Mouse (Mus musculus): ENCODE data around the gene Ppp1r13l.

Ppp1r13l gene

DNA sequence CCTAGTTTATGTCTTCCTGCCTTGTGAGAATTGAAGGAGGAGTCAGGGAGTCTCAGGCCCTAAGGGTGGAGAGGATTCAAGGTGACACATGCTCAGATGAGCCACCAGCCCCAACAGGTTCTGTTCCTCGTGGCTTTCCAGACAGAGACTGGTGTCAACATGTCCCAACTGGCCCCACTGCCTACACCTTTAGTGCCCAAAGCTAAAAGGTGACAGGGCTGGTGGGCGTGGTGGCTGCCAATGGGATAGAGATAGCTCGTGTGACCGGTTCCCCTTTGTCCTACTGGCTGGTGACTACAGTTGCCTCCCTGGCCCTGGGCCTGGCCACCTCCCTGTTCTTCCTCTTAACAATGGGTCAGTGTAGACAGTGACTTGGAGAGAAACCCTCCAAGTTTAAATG, 5.8 kb downstream of the Ppp1r13l start:
- DNase-seq (ENCODE audit: low spot score): peak; percentile 54

DNA sequence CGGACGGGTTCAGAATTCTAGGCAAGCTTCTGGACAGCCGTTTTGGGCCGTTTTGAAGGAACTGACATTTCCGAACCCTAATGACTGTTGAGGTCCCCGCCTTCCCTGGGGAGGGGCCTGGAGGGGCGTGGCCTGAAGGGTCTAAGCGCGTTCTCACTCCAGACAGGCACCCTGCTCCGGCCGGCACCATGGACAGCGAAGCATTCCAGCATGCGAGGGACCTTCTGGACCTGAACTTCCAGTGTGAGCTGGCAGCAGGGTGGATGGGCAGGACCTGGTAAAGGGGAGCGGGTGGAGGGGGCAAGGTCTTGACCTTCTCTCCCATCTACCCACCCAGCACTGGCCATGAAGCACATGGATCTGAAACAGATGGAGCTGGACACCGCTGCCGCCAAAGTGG, 8.8 kb downstream of the Ppp1r13l start:
- no peak for DNase-seq (ENCODE audit: low spot score)

DNA sequence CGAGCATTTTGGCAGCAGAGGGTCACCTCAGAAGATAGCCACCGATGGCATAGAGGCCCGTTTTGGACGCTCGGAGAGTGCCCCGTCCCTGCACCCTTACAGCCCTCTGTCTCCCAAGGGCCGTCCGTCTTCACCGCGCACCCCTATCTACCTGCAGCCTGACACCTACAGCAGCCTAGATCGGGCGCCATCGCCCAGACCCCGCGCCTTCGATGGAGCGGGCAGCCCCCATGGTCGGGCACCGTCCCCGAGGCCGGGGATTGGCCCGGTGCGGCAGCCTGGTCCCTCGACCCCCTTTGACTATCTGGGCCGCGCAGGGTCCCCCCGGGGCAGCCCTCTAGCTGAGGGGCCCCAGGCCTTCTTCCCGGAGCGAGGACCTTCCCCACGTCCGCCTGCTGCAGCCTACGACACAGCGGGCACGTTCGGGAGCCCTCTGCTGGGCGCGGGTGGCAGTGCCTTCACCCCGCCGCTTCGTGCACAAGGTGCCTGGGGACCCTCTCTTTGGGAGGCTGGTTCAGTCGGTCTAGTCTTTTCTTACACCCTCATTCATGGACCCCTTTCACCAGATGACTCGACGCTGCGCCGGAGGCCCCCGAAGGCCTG, 10.4 kb downstream of the Ppp1r13l start:
- DNase-seq (ENCODE audit: low spot score): peak; percentile 43

DNA sequence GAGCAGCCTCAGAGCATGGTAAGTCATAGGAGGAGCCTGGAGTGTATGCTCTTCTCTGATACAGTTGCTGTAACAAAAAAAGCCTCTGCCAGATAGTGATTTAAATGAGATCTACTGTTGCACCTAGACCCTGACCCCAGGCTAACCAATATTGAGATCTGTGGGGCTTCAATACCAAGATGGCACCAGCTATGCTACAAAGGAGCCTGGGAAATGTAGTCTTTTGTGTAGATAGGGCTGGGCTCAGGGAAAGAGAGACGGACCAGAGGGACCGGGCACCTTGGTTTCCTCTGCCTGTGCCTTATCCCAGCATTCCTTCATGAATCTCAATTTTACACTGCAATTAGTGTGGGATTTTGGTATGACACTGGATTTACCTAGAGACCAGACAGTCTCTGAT, 13.8 kb downstream of the Ppp1r13l start:
- DNase-seq (ENCODE audit: low spot score): no peak

DNA sequence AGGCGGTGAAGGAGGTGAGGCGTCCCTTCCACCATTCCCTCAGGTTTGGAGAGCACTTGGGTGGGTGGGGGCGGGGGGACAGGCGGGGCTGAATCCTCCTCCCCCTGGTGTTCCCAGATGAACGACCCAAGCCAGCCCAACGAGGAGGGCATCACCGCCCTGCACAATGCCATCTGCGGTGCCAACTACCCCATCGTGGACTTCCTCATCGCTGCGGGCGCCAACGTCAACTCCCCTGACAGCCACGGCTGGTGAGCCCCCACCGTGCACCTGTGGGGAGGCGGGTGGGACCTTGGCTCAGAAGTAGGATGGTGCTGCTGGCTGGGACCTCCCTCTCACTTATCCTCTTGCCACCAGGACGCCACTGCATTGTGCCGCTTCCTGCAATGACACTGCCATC, 15.8 kb downstream of the Ppp1r13l start:
- no peak for DNase-seq (ENCODE audit: low spot score)

DNA sequence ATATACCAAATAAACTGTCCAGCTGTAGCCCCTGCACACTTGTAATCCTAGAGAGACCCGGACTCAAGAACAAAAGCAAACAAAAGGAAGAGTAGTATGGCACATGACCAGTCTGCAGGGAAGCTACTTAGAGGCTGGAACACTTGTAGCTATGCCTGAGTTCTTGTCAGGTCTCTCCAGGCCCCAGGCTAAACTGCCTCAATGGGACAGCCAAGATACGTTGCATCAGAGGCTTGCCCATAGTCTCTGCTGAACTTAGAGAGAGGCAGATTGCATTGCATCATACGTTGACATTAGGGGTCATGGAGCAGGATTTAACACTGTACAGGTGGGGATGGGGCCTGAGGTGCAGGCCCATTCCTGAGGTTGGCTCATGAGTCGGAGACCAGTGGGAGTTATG, 16.5 kb downstream of the Ppp1r13l start:
- DNase-seq (ENCODE audit: low spot score): no peak

DNA sequence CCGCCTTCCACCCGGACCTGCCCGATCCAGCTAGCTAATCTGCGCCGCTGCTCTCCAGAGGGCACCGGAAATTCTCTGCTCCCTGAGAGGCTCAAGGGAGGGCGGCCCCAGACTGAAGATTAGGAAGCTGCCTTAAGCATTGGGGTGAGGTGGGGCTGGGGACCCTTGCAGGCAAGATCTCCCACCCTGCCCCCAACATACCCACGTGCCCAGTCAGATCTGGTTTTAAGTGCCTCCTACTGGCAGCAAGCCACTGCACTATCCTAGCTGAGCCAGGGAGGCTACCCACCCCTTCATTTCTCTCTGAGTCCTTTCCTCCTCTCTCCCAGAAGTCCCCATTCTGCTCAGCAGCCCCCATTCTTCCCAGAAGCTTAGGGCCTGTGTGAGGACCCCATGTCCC, 18.5 kb downstream of the Ppp1r13l start:
- no peak for DNase-seq (ENCODE audit: low spot score)

DNA sequence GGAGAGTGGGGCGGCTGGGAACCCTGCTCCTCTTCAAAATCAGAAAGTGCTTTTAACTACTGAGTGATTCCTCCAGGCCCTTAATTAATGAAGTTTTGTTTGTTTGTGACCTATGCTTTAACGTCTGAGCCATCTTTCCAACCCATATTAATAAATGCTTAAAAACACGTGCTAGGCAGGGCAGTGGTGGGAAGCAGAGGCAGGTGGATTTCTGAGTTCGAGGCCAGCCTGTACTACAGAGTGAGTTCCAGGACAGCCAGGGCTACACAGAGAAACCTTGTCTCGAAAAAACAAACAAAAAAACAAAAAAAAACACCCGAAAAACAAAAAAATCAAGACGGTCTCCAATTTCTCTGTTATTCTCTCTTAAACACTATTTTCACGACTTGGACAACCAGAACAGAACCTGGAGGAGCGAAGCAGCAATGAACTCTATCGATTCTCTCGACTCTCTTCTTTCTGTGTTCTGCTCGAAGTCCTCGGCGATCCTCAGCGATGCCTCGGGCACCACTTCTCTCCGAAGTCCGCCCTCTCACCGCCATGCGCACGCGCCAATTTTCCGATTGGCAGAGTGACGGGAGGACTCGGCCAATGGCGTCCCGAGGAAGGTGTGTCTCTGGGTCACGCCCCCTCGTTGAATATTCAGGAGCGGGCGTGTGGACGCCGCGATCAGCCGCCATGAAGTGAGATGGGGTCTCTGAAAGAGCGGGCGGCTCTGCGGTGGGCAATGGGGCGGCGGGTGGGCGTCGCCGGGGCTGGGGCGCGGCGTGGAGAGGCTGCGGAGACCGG, 22.0 kb downstream of the Ppp1r13l start, which contains the start of gene Ercc2:
TSS of gene Ercc2 (plus strand) at position 634 of the 789 bp plus-strand sequence.
- DNase-seq (ENCODE audit: low spot score): peak; percentile 98

DNA sequence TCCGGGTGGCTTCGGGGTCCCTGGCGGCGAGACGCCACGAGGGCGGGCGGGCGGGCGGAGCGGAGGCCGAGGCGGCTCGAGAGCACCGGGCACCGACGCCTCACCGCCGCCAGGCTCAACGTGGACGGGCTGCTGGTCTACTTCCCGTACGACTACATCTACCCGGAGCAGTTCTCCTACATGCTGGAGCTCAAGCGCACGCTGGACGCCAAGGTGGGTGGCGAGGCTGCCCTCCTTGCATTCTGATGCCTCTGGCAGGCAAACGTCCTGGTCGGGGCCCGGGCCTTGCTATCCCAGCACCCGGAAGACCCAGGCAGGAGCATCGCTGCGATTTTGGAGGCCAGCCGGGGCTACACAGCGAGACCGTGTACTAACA, 22.6 kb downstream of the Ppp1r13l start:
- no peak for DNase-seq (ENCODE audit: low spot score)

DNA sequence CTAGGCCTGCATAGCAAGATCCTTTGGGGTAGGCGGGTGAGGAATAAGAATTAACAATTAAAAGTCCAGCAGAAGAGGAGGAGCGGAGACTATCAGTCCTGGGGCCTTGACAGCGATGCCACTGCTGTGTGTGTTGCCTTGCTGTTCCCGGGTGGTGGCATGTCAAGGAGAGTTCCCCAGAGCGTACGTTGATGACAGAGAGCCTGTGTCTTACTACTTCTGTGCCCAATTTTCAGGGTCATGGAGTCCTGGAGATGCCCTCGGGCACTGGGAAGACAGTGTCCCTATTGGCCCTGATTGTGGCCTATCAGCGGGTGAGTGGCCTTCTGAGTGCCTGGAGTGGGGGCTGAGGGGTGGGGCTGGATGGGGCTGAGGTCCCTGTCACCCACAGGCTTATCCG, 24.2 kb downstream of the Ppp1r13l start:
- DNase-seq (ENCODE audit: low spot score): no peak

DNA sequence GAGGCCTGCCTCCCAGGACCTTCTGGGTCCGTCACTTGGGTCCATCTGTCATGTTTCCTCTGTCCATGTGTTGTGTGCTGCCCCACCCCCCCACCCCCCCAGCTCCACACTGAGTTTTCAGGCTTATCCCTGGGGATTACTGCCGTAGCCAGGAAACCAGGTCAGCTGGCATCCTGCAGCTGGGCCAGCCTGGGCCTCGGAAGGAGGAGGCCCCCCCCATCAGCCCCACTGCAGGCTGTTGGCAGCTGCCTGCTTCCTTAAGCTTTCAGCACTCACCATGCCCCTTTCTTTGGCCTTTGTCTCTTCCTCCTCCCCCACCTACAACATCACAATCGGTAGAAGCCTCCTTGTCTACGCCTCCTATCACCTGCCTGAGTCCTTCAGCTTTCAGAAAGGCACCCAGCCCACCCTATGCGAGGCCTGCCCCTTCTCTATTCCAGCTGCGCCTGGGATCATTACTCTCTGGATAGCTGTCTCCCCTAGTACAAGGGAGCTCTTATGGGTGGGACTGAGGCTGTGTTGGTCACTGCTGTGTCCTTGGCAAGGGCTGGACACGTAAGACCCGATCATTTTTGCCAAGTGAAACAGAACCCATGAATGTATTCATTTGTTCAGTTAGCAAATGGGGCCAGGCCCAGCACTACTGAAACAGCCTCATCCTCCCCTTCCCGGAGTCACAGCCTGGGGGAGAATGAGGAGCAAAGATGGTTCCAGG, 29.3 kb downstream of the Ppp1r13l start:
- DNase-seq (ENCODE audit: low spot score): no peak

DNA sequence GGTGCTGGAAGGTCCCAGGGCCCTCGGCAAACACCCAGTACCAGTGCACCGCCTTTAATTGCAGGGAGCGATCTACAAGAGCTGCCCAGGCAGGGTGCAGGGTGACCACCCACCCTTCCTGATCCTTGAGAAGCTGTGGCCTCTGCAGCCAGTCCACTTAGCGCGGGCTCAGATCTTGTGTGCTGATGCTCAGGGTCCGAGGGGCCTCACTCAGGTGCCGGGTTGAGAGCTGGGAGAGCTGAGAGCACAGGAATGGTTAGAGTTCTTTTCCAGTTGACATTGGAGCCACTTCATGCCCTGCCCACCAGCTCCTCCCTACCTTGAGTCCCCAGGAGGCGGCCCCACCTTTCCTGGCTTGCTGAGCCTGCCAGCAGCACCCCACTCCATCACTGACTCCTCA, 34.9 kb downstream of the Ppp1r13l start:
- no peak for DNase-seq (ENCODE audit: low spot score)

DNA sequence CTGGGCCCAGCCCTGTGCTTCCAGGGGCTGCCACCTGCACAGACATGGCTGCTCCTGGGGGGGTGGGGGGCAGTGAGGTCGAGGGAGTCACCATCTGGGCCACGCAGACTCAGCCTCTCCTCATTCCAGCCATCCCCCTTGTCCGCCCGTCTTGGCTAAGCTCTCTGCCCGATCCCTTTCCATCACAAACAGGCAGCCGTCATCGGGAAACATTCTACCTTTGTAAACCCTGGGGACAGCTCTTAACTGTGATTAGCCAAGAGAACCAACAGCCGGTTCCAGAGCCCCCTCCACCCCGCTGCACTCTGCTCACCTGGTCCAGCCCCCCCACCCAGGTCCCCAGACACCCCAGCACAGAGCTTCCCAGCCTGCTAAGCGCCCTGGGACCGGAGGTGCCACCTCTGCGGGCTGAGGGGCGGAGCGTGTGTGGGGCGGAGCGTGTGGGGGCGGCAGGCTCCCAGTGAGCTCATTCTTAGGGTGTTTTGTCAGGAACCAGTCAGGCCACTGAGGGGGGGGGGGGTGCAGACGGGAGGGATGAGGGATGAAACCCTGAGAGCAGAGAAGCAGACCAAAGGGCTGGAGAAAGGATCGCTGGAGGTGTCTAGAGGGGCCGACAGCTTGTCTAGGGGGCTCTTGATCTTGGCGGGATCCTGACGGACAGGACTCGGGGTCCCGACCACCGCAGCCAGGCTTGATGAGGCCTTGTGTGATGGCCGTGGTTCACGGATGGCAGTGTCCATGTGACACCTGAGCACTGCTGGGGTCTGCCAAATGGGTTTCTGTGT, 40.1 kb downstream of the Ppp1r13l start:
- peak; percentile 61 for DNase-seq (ENCODE audit: low spot score)

DNA sequence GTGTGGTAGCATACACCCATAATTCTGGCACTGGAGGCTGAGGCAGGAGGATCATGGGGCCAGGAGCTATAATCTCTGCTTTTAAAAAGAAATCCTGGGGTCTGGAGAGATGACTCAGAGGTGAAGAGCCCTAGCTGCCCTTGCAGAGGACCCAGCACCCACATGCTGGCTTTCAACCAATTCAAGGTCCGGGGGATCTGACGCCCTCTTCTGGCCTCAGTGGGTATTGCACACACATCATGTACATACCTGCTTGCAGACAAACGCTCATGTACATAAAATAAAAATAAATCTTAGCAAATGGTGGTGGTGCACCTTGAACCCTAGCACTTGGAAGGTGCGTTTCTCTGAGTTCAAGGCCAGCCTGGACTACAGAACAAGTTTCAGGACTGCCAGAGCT, 41.4 kb downstream of the Ppp1r13l start:
- DNase-seq (ENCODE audit: low spot score): no peak

DNA sequence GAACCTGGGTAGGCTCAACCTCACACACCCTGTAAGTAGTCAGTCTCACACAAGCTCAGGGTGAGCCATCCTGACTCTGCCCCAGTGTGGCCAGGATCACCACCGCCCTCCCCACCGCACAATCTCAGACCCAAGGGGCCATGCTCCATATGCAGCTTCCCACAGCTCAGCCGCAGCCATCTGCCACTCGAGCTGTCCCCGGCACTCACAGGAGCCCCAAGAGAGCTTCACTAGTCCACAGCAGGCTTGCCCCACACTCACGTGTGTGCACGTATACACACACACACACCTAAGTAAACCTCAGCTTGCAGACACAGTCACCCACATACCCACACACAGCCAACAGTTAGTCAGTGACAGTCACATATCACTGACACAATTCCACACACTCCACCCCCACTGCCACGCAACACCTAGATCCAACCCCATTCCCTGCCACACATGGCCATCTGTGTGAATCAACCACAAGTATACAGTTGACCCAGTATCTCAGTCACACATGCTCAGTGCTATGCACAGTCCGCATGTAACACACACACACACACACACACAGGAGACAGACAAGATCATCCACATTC, 43.1 kb downstream of the Ppp1r13l start:
- no peak for DNase-seq (ENCODE audit: low spot score)

DNA sequence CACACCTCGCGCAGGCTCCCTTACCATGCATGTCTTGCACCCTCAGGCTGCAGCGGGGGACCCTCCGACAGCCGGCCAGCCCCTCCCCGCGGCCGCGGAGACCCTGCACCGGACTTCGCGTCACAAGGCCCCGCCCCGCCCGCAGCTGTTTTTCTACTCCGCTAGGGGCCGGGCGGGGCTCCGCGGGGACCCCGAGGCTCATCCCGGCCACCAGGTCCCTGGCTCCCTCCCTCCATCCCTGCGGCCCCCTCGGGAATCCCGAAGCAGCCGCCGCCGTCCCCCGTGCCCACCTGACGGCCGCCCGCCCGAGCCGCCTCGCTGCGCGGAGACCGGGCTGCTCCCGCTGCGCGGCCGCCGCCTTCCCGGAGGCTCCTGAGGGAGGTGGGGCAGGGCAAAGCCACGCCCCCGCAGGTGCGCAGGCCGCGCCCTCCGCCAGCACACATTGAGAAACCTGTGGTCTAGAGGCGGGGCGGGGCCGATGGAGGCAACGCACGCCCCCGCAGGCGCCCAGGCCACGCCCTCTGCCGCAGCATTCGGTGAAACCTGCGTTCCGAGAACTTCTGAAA, 44.3 kb downstream of the Ppp1r13l start, which contains the start of gene Klc3:
TSS of gene Klc3 (minus strand) at position 374 of the 566 bp plus-strand sequence.
- DNase-seq (ENCODE audit: low spot score): peak; percentile 67

DNA sequence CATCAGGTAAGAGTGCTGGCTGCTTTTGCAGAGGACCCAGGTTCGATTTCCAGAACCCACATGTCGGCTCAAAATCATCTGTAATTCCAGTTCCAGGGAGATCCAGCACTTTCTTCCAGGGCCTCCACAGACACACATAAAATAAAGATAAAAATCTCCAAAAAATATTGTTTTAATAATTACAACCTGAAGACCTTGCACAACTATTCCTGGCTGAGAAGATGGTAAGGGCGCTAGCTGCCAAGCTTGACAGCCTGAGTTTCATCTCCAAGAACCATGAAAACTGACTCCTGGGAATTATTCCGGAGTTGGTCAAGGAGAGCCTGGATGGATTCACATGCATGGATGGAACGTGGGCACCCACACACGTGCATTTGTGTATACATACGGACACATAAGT, 44.9 kb downstream of the Ppp1r13l start, which contains the start of gene Ckm:
TSS of gene Ckm (plus strand) at position 301 of the 400 bp plus-strand sequence.
- DNase-seq (ENCODE audit: low spot score): no peak

DNA sequence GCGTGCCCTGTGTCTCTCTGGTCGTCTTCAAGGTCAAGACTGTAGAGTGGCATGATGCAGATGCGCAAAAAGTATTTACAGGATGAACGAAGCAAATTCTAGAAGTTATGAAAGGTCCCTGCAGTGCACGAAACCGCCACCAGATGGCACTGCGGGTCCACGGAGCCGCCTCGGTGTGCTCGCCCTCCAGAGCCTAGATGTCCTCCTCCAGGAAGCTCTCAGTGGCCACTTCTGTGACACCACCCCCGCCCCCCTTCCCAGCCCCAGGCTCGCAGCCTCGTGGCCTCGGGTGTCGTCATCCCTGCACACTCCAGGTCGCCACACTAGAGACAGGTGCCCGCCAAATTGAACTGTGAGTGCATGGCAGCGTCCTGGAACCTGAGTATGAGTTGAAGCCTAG, 45.9 kb downstream of the Ppp1r13l start:
- peak; percentile 85 for DNase-seq (ENCODE audit: low spot score)

DNA sequence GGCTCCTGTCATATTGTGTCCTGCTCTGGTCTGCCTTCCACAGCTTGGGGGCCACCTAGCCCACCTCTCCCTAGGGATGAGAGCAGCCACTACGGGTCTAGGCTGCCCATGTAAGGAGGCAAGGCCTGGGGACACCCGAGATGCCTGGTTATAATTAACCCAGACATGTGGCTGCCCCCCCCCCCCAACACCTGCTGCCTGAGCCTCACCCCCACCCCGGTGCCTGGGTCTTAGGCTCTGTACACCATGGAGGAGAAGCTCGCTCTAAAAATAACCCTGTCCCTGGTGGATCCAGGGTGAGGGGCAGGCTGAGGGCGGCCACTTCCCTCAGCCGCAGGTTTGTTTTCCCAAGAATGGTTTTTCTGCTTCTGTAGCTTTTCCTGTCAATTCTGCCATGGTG, 50.2 kb downstream of the Ppp1r13l start:
- DNase-seq (ENCODE audit: low spot score): no peak

DNA sequence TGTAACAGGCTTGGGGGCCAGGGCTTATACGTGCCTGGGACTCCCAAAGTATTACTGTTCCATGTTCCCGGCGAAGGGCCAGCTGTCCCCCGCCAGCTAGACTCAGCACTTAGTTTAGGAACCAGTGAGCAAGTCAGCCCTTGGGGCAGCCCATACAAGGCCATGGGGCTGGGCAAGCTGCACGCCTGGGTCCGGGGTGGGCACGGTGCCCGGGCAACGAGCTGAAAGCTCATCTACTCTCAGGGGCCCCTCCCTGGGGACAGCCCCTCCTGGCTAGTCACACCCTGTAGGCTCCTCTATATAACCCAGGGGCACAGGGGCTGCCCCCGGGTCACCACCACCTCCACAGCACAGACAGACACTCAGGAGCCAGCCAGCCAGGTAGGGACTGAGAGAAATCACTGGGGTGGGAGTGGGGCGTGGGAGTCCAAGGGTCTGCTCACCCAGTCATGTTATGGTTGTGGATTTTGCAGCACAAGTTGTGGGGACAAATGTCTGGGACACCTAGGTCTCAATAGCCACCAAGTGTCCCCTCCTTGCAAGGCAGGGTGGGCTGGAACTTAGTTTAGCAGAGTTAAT, 51.3 kb downstream of the Ppp1r13l start:
- DNase-seq (ENCODE audit: low spot score): peak; percentile 12

DNA sequence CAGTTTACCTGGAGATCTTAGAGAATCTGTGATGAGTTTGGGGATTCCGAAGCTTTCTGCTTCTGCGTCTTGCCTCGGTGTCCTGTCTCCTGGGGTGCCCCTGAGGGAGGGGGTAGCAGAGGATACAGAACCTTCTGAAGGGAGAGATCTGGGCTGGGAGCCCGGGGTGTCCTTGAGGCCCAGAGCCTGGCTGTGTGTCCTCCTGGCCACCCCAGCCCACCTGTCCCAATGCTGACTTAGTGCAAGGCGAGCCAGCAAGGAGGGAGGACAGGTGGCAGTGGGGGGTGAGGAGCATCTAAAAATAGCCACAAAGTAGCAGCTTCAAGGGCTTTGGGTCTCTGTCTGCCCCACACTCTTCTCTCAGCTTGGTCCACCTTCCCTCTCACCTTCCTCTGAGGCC, 52.2 kb downstream of the Ppp1r13l start:
- no peak for DNase-seq (ENCODE audit: low spot score)
